ENCODE assay signal across 15 mouse cellular contexts in genomic region chrX:152164061-152164460, GRCm38 (mm10).
"Had no signal": no experiment of that assay in that cellular context is flagged by ENCODE, and none has a peak within 500 bp of the region (broad histone marks: within the 10 kb centered on the region; RNA-seq: fewer than 3 reads in every experiment).

No protein-coding gene starts in this region.

- DNase-seq: lung, adult 18-20 months; lung, embryonic 14.5 days; lung, postnatal 10 days; lung, postnatal 4 days; right cerebral cortex, postnatal 14 days; thymus, adult 18-20 months; thymus, postnatal 25 days; thymus, postnatal 4 days had no signal

- ATAC-seq: midbrain, embryonic 13.5 days; midbrain, embryonic 15.5 days had no signal

- H3K4me3 ChIP-seq: megakaryocyte, embryonic 14.5 days; midbrain, embryonic 13.5 days; midbrain, embryonic 15.5 days; myocyte; neural tube, embryonic 13.5 days; neural tube, embryonic 15.5 days had no signal

- H3K27ac ChIP-seq: liver, embryonic 14.5 days; midbrain, embryonic 13.5 days; midbrain, embryonic 15.5 days; neural tube, embryonic 13.5 days; neural tube, embryonic 15.5 days had no signal

- H3K36me3 ChIP-seq: midbrain, embryonic 13.5 days; midbrain, embryonic 15.5 days; neural tube, embryonic 13.5 days; neural tube, embryonic 15.5 days had no signal

- H3K4me1 ChIP-seq: midbrain, embryonic 13.5 days; midbrain, embryonic 15.5 days; neural tube, embryonic 13.5 days; neural tube, embryonic 15.5 days had no signal
